Mouse (Mus musculus) 3T3-L1 (cell line): Measurements from ENCODE around the gene Dapp1.
"Not testable (repeated sequence)": the region's sequence is repeated elsewhere in the genome, so short reads cannot be mapped to it uniquely, and the experiment has no call there.

ENCODE experiments used
- DNase-seq: peaks from one replicate; pipeline ENCODE4 v3.0.0-alpha.2; 2015; ENCODE audit warnings: low read depth, low spot score

Dapp1 gene

GRCm38 (mm10) chr3:137920594-137920993 lies 60.8 kb downstream of the Dapp1 start:
- no peak for DNase-seq

GRCm38 (mm10) chr3:137919398-137919797 lies 61.9 kb downstream of the Dapp1 start:
- peak; percentile 9 for DNase-seq

GRCm38 (mm10) chr3:137918932-137919311 lies 62.4 kb downstream of the Dapp1 start:
- DNase-seq = peak; percentile 81

GRCm38 (mm10) chr3:137918172-137918931 lies 63.0 kb downstream of the Dapp1 start, which contains the start of gene Lamtor3:
TSS of gene Lamtor3 (plus strand) at chr3:137918506.
- DNase-seq = peak; percentile 88

- no peak for DNase-seq
These were observed 63.6 kb downstream of the Dapp1 start for GRCm38 (mm10) chr3:137917694-137918171.

- DNase-seq = not testable (repeated sequence)
These were observed 66.8 kb downstream of the Dapp1 start for GRCm38 (mm10) chr3:137914567-137914966.

- no peak for DNase-seq
These were observed 68.3 kb downstream of the Dapp1 start for GRCm38 (mm10) chr3:137913093-137913492.

- DNase-seq = peak; percentile 16
These were observed 81.2 kb downstream of the Dapp1 start for GRCm38 (mm10) chr3:137900149-137900548.

GRCm38 (mm10) chr3:137897685-137898084 lies 83.7 kb downstream of the Dapp1 start:
- DNase-seq = no peak

GRCm38 (mm10) chr3:137896867-137897266 lies 84.5 kb downstream of the Dapp1 start:
- DNase-seq = no peak

GRCm38 (mm10) chr3:137896386-137896785 lies 85.0 kb downstream of the Dapp1 start:
- DNase-seq = no peak

- DNase-seq = peak; percentile 29
These were observed 86.1 kb downstream of the Dapp1 start for GRCm38 (mm10) chr3:137895196-137895595.

GRCm38 (mm10) chr3:137893789-137894188 lies 87.6 kb downstream of the Dapp1 start:
- DNase-seq = no peak

- DNase-seq = no peak
These were observed 89.2 kb downstream of the Dapp1 start for GRCm38 (mm10) chr3:137892118-137892517.

GRCm38 (mm10) chr3:137891089-137891488 lies 90.3 kb downstream of the Dapp1 start:
- no peak for DNase-seq

GRCm38 (mm10) chr3:137887961-137888360 lies 93.4 kb downstream of the Dapp1 start:
- no peak for DNase-seq

- no peak for DNase-seq
These were observed 100.3 kb downstream of the Dapp1 start for GRCm38 (mm10) chr3:137881093-137881492.
